Mouse (Mus musculus) hindbrain, embryonic 16.5 days (tissue): Measurements from ENCODE around the gene Cnot6l. TPM values are rescaled to one million over a fixed set of nuclear protein-coding genes. Genes with fewer than 3 reads are reported as not detected.

Experiments used
- ATAC-seq: fragments of 200-750 bp; cut with Nextera tagmentation; 2 replicates; pipeline ENCODE4 v1.8.0; 2017; ENCODE audit warnings: moderate TSS enrichment, moderate library complexity
- H3K27ac ChIP-seq: fragments of 300-500 bp; sonication (generic); 2 replicates; pipeline ENCODE4 v1.5.1; 2014; ENCODE audit warnings: low read depth, mild to moderate bottlenecking, control low read depth, low read length, moderate library complexity
- H3K27me3 ChIP-seq: fragments of 300-500 bp; sonication (generic); replicated peaks from 2 replicates; pipeline ENCODE4 v1.6.1; 2014; ENCODE audit warnings: low read length; ENCODE audit not compliant: control insufficient read depth, insufficient read depth
- H3K36me3 ChIP-seq: fragments of 300-500 bp; sonication (generic); 2 replicates; pipeline ENCODE4 v1.6.1; 2014; ENCODE audit warnings: mild to moderate bottlenecking, low read length, moderate library complexity, mixed read lengths; ENCODE audit not compliant: control insufficient read depth, insufficient read depth
- H3K4me1 ChIP-seq: fragments of 300-500 bp; sonication (generic); 2 replicates; pipeline ENCODE4 v1.6.1; 2014; ENCODE audit warnings: low read depth, low read length; ENCODE audit not compliant: control insufficient read depth, insufficient read depth
- H3K4me2 ChIP-seq: fragments of 300-500 bp; sonication (generic); 2 replicates; pipeline ENCODE4 v1.6.1; 2014; ENCODE audit warnings: mild to moderate bottlenecking, low read length, control low read depth, moderate library complexity
- H3K4me3 ChIP-seq: fragments of 300-500 bp; sonication (generic); 2 replicates; pipeline ENCODE4 v1.5.1; 2014; ENCODE audit warnings: mild to moderate bottlenecking, low read length, control low read depth, moderate library complexity
- H3K9ac ChIP-seq: fragments of 300-500 bp; sonication (generic); 2 replicates; pipeline ENCODE4 v1.6.1; 2014; ENCODE audit warnings: low read depth, mild to moderate bottlenecking, control low read depth, low read length, moderate library complexity
- H3K9me3 ChIP-seq: fragments of 300-500 bp; sonication (generic); 2 replicates; pipeline ENCODE4 v1.6.1; 2014; ENCODE audit warnings: mild to moderate bottlenecking, low read length, moderate library complexity; ENCODE audit not compliant: control insufficient read depth
- WGBS: fragments of 180-500 bp; shearing (Covaris S2); extraction: QIAGEN DNeasy Blood & Tissue Kit; methylation state at CpG from one replicate; pipeline ENCODE4 v1.1.7; 2014; 5-methylcytosine and 5-hydroxymethylcytosine counted together
- polyA plus RNA-seq: library from polyadenylated mRNA; unstranded; fragments of >200 nt; fragmentation: Nextera tagmentation; extraction: Ambion mirVana; gene quantifications from 2 replicates; pipeline ENCODE4 v1.2.1, GENCODE M21; 2015

Gene Cnot6l
- polyA plus RNA-seq, 1 experiment from 2014 or later, result 11.8 TPM

DNA sequence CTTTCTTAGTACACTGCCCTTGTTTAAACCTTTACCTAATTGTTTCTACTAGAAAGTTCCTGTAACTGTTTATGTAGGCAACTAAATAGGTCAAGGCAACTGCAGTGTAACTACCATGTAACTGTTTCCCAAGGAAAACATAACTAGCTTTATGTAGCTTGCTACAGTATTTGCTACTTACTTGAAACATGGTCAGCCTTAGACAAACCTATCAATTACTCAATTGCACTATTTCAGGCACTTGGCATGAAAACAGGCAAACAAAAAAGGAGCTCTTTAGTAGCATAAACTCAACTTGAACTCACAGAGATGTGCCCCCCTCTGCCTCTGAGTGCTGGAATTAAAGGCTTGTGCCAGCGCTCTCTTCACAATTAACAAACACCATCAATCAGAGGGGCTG lies 37.1 kb downstream of the Cnot6l start:
- H3K9ac ChIP-seq, result no peak overlapping the region
- H3K4me1 ChIP-seq, result no peaks in the 10 kb centered on the region
- H3K36me3 ChIP-seq, result 0 out of 2 replicates have a peak, but pooled peaks cover 2% of the 10 kb centered on the region
- no peak overlapping the region for H3K4me3 ChIP-seq
- ATAC-seq, result no peak
- H3K4me2 ChIP-seq, result no peak overlapping the region
- WGBS, result 70% methylated on average over 1 of the region's 1 CpGs
- no peaks in the 10 kb centered on the region for H3K9me3 ChIP-seq
- no peaks in the 10 kb centered on the region for H3K27me3 ChIP-seq
- no peak overlapping the region for H3K27ac ChIP-seq

DNA sequence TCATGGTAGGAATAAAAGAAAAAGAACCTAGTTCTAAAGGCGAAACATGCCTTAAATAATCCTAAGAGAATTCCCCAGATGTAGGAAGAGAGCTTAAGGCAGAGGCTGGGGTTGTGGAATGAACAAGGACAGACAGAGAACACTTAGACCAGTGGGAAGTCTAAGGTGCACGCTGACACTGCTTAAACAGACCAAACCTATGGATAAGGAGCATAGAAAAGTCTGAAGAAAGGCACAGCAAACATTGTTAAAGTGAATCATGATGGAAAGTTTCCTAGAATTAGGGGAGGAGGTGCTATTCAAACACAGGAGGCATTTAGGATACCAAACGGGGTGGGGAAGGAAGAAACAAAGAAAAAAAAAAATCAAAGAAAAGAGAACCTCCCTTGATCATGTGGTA lies 49.0 kb downstream of the Cnot6l start:
- H3K27ac ChIP-seq, result no peak overlapping the region
- ATAC-seq, result no peak
- H3K9ac ChIP-seq, result no peak overlapping the region
- no peaks in the 10 kb centered on the region for H3K9me3 ChIP-seq
- H3K4me2 ChIP-seq, result no peak overlapping the region
- 76% methylated on average over 3 of the region's 3 CpGs for WGBS
- H3K4me1 ChIP-seq, result no peaks in the 10 kb centered on the region
- H3K27me3 ChIP-seq, result no peaks in the 10 kb centered on the region
- no peak overlapping the region for H3K4me3 ChIP-seq
- H3K36me3 ChIP-seq, result no peaks in the 10 kb centered on the region; the same call in 1 of the 2 replicates

DNA sequence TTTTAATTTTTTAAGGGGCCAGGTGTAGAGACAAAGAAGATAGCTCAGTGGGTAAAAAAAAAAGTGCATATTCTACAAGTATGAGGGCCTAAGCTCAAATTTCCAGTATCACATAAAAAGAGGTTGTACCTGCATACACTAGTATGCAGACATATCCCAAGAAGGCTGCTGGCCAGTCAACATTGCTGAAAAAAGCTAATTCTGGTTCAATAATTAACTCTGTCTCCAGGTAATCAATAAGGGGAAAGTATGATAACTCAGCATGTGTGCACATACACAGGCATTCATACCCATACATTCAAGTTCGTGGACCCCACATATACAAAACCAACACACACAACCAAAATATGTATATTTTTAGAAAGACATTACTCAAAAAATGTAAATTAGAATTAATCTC lies 59.3 kb downstream of the Cnot6l start:
- no peak overlapping the region for H3K27ac ChIP-seq
- 98% methylated on average over 1 of the region's 1 CpGs for WGBS
- H3K4me3 ChIP-seq, result no peak overlapping the region
- H3K27me3 ChIP-seq, result no peaks in the 10 kb centered on the region
- peaks cover 5% of the 10 kb centered on the region; the same call in 1 of the 2 replicates for H3K36me3 ChIP-seq
- H3K9ac ChIP-seq, result no peak overlapping the region
- H3K4me1 ChIP-seq, result no peaks in the 10 kb centered on the region
- H3K4me2 ChIP-seq, result no peak overlapping the region
- ATAC-seq, result no peak
- H3K9me3 ChIP-seq, result no peaks in the 10 kb centered on the region

DNA sequence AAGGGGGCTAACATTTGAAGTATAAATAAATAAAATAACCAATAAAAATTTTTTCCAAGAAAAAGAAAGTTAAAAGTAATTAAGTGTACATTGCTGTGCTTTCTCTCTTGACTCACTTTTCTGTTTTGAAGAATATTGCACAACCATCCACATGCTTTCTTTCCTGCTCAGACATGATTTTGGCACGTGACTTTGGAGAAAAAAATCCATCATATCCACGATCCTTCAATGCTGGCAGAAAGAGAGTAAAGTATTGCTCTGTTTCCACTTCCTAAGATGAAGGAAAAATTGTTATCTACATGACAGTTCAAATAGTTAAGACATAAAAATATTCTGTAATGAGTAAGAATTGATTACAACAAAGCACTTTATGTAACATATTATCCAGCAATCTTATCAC lies 72.5 kb downstream of the Cnot6l start:
- no peaks in the 10 kb centered on the region for H3K27me3 ChIP-seq
- no peak overlapping the region for H3K27ac ChIP-seq
- no peak overlapping the region for H3K4me2 ChIP-seq
- no peaks in the 10 kb centered on the region for H3K4me1 ChIP-seq
- no peak overlapping the region for H3K4me3 ChIP-seq
- no peaks in the 10 kb centered on the region for H3K9me3 ChIP-seq
- H3K36me3 ChIP-seq, result no peaks in the 10 kb centered on the region; the same call in 1 of the 2 replicates
- WGBS, result 98% methylated on average over 2 of the region's 2 CpGs
- ATAC-seq, result no peak
- H3K9ac ChIP-seq, result no peak overlapping the region

DNA sequence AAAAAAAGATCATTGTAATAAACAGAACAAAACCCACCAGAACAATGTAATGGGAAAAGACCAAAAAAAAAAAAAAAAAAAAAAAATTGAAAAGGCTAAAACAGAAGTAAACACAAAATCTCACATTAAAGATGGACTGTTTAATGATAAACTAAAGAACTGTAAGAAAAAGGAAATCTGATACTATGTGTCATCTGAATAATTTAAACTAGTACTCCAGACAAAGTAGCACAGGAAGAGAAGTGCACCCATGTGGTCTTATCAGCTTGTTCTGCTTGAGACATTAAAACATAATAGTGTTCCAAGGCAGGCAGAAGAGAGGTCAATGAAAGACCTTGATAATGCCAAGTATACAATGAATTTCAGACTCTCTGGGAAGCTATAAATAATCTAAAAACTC lies 78.6 kb downstream of the Cnot6l start:
- Histone ChIP-seq H3K4me2 (no peak overlapping the region), H3K27me3 (no peaks in the 10 kb centered on the region), H3K4me1 (no peaks in the 10 kb centered on the region), H3K9ac (no peak overlapping the region), H3K9me3 (no peaks in the 10 kb centered on the region), H3K36me3 (peaks cover 8% of the 10 kb centered on the region), H3K4me3 (no peak overlapping the region), H3K27ac (no peak overlapping the region)
- no peak for ATAC-seq

DNA sequence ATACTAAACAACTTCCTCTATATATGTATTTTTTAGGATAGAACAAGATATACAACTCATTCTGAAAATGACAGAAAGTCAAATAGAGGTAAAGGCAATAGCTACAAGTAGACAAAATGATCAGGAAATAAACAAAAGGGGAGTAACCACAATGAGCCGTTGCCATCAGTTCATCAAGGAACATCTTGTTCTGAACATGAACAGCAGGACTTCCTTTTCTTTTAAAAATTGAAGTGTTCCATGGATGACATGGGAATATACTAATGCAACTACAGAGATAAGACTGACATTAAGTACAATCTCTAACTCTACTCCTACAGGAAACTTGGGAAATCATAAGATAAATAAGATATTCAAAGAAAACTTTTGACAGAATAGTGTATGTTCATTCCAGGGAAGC lies 84.9 kb downstream of the Cnot6l start:
- no peaks in the 10 kb centered on the region for H3K9me3 ChIP-seq
- H3K4me1 ChIP-seq, result no peaks in the 10 kb centered on the region
- no peak overlapping the region for H3K27ac ChIP-seq
- 76% methylated on average over 1 of the region's 1 CpGs for WGBS
- H3K27me3 ChIP-seq, result no peaks in the 10 kb centered on the region
- H3K4me3 ChIP-seq, result no peak overlapping the region
- H3K4me2 ChIP-seq, result no peak overlapping the region
- peaks cover 14% of the 10 kb centered on the region for H3K36me3 ChIP-seq
- no peak overlapping the region for H3K9ac ChIP-seq
- no peak for ATAC-seq

DNA sequence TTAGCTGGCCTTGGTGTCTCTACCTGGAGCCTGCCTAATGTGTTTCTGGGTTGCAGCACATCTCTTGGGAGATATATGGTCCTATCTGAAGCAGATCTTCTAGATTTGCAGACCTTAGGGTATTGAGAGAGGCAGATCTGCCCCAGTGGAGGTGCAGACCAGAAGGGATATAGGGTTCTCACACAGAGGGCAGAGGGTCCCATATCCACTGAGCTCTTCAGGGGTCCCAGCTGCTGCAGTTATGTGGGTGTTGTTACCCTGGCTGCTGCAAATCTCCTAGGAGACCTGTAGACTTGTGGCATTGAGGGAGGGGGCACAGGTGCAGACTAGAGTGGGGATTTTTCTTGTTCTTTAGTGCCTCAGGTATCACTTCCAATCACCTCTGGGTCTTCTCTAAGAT lies 98.4 kb downstream of the Cnot6l start:
- Histone ChIP-seq H3K36me3 (no peaks in the 10 kb centered on the region), H3K4me1 (no peaks in the 10 kb centered on the region), H3K4me3 (no peak overlapping the region), H3K27me3 (no peaks in the 10 kb centered on the region), H3K9me3 (0 out of 2 replicates have a peak, but pooled peaks cover 2% of the 10 kb centered on the region), H3K4me2 (no peak overlapping the region), H3K27ac (no peak overlapping the region), H3K9ac (no peak overlapping the region)
- no peak for ATAC-seq

DNA sequence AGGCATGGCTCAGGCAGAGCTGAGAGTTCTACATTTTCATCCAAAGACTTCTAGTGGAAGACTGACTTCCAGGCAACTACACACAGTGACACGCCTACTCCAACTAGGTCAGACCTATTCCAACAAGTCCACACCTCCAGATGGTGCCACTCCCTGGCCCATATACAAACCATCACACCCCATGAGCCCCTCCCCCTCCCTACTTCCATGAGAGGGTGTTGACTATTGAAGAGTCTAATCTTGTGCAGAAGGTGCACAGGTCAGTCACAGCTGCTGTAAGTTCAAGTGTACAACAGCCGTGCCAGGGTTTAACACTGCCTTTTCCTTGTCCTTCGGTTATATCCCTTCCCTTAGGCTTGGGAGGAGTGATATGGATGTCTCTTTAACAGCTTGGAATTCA lies 121.5 kb downstream of the Cnot6l start:
- Histone ChIP-seq H3K36me3 (no peaks in the 10 kb centered on the region), H3K4me2 (no peak overlapping the region), H3K4me3 (no peak overlapping the region), H3K27ac (no peak overlapping the region), H3K4me1 (no peaks in the 10 kb centered on the region), H3K27me3 (no peaks in the 10 kb centered on the region), H3K9ac (no peak overlapping the region), H3K9me3 (no peaks in the 10 kb centered on the region)
- WGBS, result 94% methylated on average over 3 of the region's 3 CpGs
- no peak for ATAC-seq

DNA sequence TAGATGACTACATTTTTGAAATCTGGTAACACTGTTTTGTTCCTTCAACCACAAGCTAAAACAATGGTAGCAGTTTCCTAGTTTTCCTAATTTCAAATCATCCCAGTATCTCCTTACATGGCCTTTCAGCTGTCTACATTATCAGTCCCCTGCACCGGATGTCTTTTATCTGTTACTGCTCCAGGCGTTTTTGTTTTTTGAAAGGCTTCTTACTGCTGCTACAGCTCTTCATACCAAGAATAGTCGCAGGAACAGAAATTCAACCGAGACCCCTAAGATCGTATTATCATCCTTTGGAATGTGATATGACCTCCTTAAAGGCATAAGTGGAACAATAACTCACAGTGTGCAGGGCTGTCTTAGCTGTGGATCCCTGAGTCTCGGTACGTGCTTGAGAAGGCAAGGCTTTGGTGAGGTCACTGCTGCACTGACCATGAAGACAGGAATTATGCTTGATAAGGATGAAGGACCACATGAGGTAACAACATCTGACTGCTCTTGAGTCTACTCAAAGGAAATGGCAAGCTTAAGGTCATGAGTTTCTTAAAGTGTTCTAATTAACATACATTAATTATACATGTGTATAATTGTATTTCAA lies 122.4 kb downstream of the Cnot6l start:
- H3K27me3 ChIP-seq, result no peaks in the 10 kb centered on the region
- no peak overlapping the region for H3K4me3 ChIP-seq
- no peaks in the 10 kb centered on the region for H3K4me1 ChIP-seq
- H3K36me3 ChIP-seq, result no peaks in the 10 kb centered on the region
- no peak overlapping the region for H3K9ac ChIP-seq
- no peak for ATAC-seq
- 86% methylated on average over 7 of the region's 7 CpGs for WGBS
- H3K9me3 ChIP-seq, result no peaks in the 10 kb centered on the region
- no peak overlapping the region for H3K27ac ChIP-seq
- H3K4me2 ChIP-seq, result no peak overlapping the region
